Mouse (Mus musculus): Measurements from ENCODE around the gene Gm20388.

- TF ChIP-seq CTCF (IDR thresholded peaks at IDR 0.05; ENCODE audit: borderline replicate concordance, insufficient read depth, low read depth, low read length) = no peak
- no peak for TF ChIP-seq POLR2A (IDR thresholded peaks at IDR 0.05; ENCODE audit: borderline replicate concordance, insufficient read depth, low read length)
These were observed 3535.3 kb downstream of the Gm20388 start for GRCm38 (mm10) chr8:123445981-123446380.
